Mouse (Mus musculus) olfactory bulb, adult 2 months (tissue): ENCODE data around the gene Prex1.

ENCODE experiments used
- CTCF ChIP-seq: fragments of 200-500 bp; IDR thresholded peaks from 2 replicates; pipeline ENCODE4 v1.5.1; 2012; ENCODE audit warnings: low read depth, mild to moderate bottlenecking, low read length, moderate library complexity; ENCODE audit not compliant: insufficient read depth
- POLR2A ChIP-seq: fragments of 200-500 bp; IDR thresholded peaks from 2 replicates; pipeline ENCODE4 v1.6.1; 2012; ENCODE audit warnings: mild to moderate bottlenecking, low read depth, low read length, moderate library complexity; ENCODE audit not compliant: insufficient read depth

- TF ChIP-seq POLR2A (no peak), CTCF (0 out of 2 replicates have a peak, but pooled peaks have one; percentile 40)
These were observed 115.0 kb downstream of the Prex1 start for GRCm38 (mm10) chr2:166598453-166599155.
